In genomic region chr3:103203554-103203953, GRCm38 (mm10) we compare ENCODE assay signal across 18 mouse cellular contexts.
"Had no signal": no experiment of that assay in that cellular context is flagged by ENCODE, and none has a peak within 500 bp of the region (broad histone marks: within the 10 kb centered on the region; RNA-seq: fewer than 3 reads in every experiment).

No protein-coding gene starts in this region.

- H3K9ac ChIP-seq: limb, embryonic 12.5 days; limb, embryonic 15.5 days had no signal

- H3K4me3 ChIP-seq: left cerebral cortex, adult 2 months; limb, embryonic 12.5 days; limb, embryonic 15.5 days had no signal

- H3K36me3 ChIP-seq: limb, embryonic 12.5 days; limb, embryonic 15.5 days had no signal

- H3K27me3 ChIP-seq: limb, embryonic 12.5 days; limb, embryonic 15.5 days had no signal

- H3K27ac ChIP-seq: kidney, postnatal 0 days; left cerebral cortex, adult 2 months; limb, embryonic 12.5 days; limb, embryonic 15.5 days; stomach, postnatal 0 days had no signal

- DNase-seq: kidney, adult 2 months; kidney, postnatal 25 days; left cerebral cortex, postnatal 4 days; lung, adult 2 months; lung, postnatal 14 days; lung, postnatal 4 days; midbrain, embryonic 14.5 days; right cerebral cortex, postnatal 14 days; right cerebral cortex, postnatal 4 days; thymus, adult 18-20 months; thymus, postnatal 36 days had no signal

- H3K4me2 ChIP-seq: limb, embryonic 12.5 days; limb, embryonic 15.5 days; liver, embryonic 11.5 days; midbrain, embryonic 11.5 days had no signal

- H3K9me3 ChIP-seq: limb, embryonic 15.5 days had no signal
